Mouse (Mus musculus) limb, embryonic 13.5 days (tissue): ENCODE results near the gene Phkb. TPM values are rescaled to one million over a fixed set of nuclear protein-coding genes. Genes with fewer than 3 reads are reported as not detected.
A peak's percentile ranks its signal among the peaks of the same experiment; 100 is the strongest.

ENCODE experiments used
- ATAC-seq: fragments of 200-750 bp; cut with Nextera tagmentation; 2 replicates; pipeline ENCODE4 v1.8.0; 2017; ENCODE audit warnings: low read depth, moderate number of reproducible peaks, moderate TSS enrichment; ENCODE audit not compliant: low FRiP score
- H3K27ac ChIP-seq: fragments of 300-500 bp; sonication (generic); 2 replicates; pipeline ENCODE4 v1.5.1; 2015; ENCODE audit warnings: inconsistent platforms, mild to moderate bottlenecking, moderate library complexity
- H3K27me3 ChIP-seq: fragments of 300-500 bp; sonication (generic); 2 replicates; pipeline ENCODE4 v1.6.1; 2015; ENCODE audit warnings: mild to moderate bottlenecking, inconsistent platforms
- H3K36me3 ChIP-seq: fragments of 300-500 bp; sonication (generic); 2 replicates; pipeline ENCODE4 v1.6.1; 2015; ENCODE audit warnings: inconsistent platforms, mild to moderate bottlenecking, moderate library complexity
- H3K4me1 ChIP-seq: fragments of 300-500 bp; sonication (generic); 2 replicates; pipeline ENCODE4 v1.6.1; 2015; ENCODE audit warnings: inconsistent platforms
- H3K4me2 ChIP-seq: fragments of 300-500 bp; sonication (generic); replicated peaks from 2 replicates; pipeline ENCODE4 v1.6.1; 2015; ENCODE audit warnings: inconsistent platforms, mild to moderate bottlenecking, moderate library complexity
- H3K4me3 ChIP-seq: fragments of 300-500 bp; sonication (generic); 2 replicates; pipeline ENCODE4 v1.5.1; 2015; ENCODE audit warnings: moderate library complexity, mild to moderate bottlenecking, inconsistent platforms
- H3K9ac ChIP-seq: fragments of 300-500 bp; sonication (generic); 2 replicates; pipeline ENCODE4 v1.6.1; 2015; ENCODE audit warnings: mild to moderate bottlenecking, inconsistent platforms
- H3K9me3 ChIP-seq: fragments of 300-500 bp; sonication (generic); 2 replicates; pipeline ENCODE4 v1.6.1; 2016; ENCODE audit warnings: inconsistent platforms
- WGBS: fragments of 180-500 bp; shearing (Covaris S2); methylation state at CpG from one replicate; pipeline ENCODE4 v1.1.7; 2015; 5-methylcytosine and 5-hydroxymethylcytosine counted together
- polyA plus RNA-seq: library from polyadenylated mRNA; unstranded; fragments of >200 nt; fragmentation: Nextera tagmentation; extraction: Ambion mirVana; gene quantifications from 2 replicates; pipeline ENCODE4 v1.2.1, GENCODE M21; 2015

Gene Phkb
- polyA plus RNA-seq, 1 experiment from 2014 or later, result 60.0 TPM

DNA sequence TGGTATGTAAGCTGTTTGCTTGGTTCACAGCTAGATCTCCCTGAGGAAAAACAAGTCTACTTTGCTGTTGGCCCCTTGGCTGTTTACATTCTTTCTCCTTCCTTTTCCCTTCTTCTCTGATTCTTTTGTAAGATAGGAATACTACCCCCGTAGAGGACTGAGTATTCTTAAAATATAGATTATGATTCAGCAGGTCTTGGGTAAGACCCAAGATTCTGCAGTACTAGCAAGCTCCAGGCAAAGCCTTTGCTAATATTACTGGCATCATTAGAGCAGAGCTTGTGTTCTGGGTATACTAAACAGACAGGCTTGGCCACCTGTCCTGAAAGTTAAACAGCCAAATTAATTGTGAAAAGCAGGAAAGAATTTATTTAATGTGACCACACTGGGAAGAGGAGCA, 21.6 kb downstream of the Phkb start:
- no peak overlapping the region for H3K27ac ChIP-seq
- no peak overlapping the region for H3K9ac ChIP-seq
- ATAC-seq, result no peak
- 70% methylated on average over 1 of the region's 1 CpGs for WGBS
- no peak overlapping the region for H3K4me3 ChIP-seq
- no peak overlapping the region for H3K4me2 ChIP-seq
- no peaks in the 10 kb centered on the region for H3K9me3 ChIP-seq
- H3K27me3 ChIP-seq, result no peaks in the 10 kb centered on the region
- H3K36me3 ChIP-seq, result no peaks in the 10 kb centered on the region
- H3K4me1 ChIP-seq, result no peaks in the 10 kb centered on the region

DNA sequence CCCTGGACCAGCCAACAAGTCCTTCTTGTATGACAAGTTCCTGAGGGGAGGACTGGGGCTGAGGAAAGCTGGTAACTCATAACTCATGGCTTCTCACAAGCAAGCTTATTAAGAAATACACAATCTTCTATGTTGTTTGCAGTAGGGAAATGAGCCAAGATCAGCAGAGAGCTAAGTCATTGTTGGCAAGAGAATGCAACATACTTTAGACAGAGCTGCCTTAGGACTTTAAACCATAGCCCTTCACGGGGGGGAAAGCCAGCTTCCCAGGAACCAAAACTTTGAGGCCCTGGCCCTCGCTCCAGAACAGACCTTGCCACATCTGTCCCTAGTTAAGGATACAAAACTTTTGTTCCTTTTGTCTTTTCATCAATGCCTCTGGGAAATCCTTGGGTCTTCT, 30.9 kb downstream of the Phkb start:
- ATAC-seq, result 0 out of 2 replicates have a peak, but pooled peaks have one; percentile 44
- Histone ChIP-seq H3K9ac (no peak overlapping the region), H3K27ac (peak overlapping the region; percentile 11; the same call in 1 of the 2 replicates), H3K4me2 (no peak overlapping the region), H3K9me3 (no peaks in the 10 kb centered on the region), H3K4me3 (no peak overlapping the region), H3K36me3 (no peaks in the 10 kb centered on the region), H3K4me1 (peaks cover 8% of the 10 kb centered on the region), H3K27me3 (no peaks in the 10 kb centered on the region)
- 46% methylated on average over 2 of the region's 2 CpGs for whole genome bisulfite sequencing

DNA sequence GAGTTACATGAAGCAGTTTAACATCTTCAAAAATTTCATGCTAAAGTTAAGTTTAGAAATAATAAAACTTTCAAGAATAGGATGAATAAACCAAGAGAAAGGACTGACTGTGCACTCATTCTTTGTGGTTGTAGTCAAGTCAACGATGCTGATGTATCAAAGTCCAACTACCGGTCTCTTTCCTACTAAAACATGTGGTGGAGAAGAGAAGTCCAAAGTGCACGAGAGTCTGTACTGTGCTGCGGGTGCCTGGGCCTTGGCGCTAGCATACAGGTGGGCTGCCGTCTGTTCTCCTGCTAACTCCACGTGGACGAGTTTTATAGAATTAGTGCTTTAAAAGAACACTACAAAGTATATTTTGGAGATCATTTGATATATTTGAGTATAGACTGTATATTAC, 37.2 kb downstream of the Phkb start:
- no peaks in the 10 kb centered on the region for H3K4me1 ChIP-seq
- H3K9me3 ChIP-seq, result no peaks in the 10 kb centered on the region
- H3K4me3 ChIP-seq, result no peak overlapping the region
- no peak overlapping the region for H3K9ac ChIP-seq
- no peaks in the 10 kb centered on the region for H3K27me3 ChIP-seq
- peaks cover 30% of the 10 kb centered on the region for H3K36me3 ChIP-seq
- H3K27ac ChIP-seq, result no peak overlapping the region
- no peak for ATAC-seq
- no peak overlapping the region for H3K4me2 ChIP-seq
- 93% methylated on average over 8 of the region's 8 CpGs for WGBS

GRCm38 (mm10) chr8:85879624-85880023, 38.9 kb downstream of the Phkb start:
- WGBS, result 94% methylated on average over 7 of the region's 7 CpGs
- Histone ChIP-seq H3K9me3 (no peaks in the 10 kb centered on the region), H3K4me1 (no peaks in the 10 kb centered on the region), H3K4me3 (no peak overlapping the region), H3K9ac (no peak overlapping the region), H3K36me3 (peaks cover 35% of the 10 kb centered on the region), H3K4me2 (no peak overlapping the region), H3K27me3 (no peaks in the 10 kb centered on the region), H3K27ac (no peak overlapping the region)
- no peak for ATAC-seq

GRCm38 (mm10) chr8:85884811-85885210, 44.1 kb downstream of the Phkb start:
- Histone ChIP-seq H3K9ac (no peak overlapping the region), H3K4me2 (no peak overlapping the region), H3K4me3 (no peak overlapping the region), H3K27me3 (no peaks in the 10 kb centered on the region), H3K4me1 (no peaks in the 10 kb centered on the region), H3K36me3 (peaks cover 35% of the 10 kb centered on the region), H3K27ac (no peak overlapping the region), H3K9me3 (no peaks in the 10 kb centered on the region)
- 95% methylated on average over 3 of the region's 3 CpGs for WGBS
- no peak for ATAC-seq

DNA sequence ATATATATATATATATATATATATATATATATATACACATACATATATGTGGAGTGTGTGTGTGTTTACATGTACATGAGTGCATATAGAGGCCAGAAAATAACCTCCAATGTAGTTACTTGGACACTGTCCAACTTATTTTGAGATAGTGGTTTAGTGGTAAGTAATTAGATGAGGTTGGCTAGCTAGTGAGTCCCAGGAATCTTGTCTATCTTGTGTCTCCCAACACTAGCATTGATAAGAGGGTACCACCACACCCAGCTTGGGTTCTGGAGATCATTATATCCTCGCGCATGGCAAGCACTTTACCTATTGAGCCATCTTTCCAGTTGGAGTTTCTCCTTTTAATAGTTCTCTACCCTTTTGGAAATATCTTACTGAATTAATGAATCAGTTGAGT, 56.9 kb downstream of the Phkb start:
- Histone ChIP-seq H3K4me3 (no peak overlapping the region), H3K4me1 (no peaks in the 10 kb centered on the region), H3K9me3 (no peaks in the 10 kb centered on the region), H3K36me3 (peaks cover 12% of the 10 kb centered on the region), H3K27ac (no peak overlapping the region), H3K27me3 (no peaks in the 10 kb centered on the region), H3K4me2 (no peak overlapping the region), H3K9ac (no peak overlapping the region)
- 94% methylated on average over 2 of the region's 2 CpGs for WGBS
- no peak for ATAC-seq

DNA sequence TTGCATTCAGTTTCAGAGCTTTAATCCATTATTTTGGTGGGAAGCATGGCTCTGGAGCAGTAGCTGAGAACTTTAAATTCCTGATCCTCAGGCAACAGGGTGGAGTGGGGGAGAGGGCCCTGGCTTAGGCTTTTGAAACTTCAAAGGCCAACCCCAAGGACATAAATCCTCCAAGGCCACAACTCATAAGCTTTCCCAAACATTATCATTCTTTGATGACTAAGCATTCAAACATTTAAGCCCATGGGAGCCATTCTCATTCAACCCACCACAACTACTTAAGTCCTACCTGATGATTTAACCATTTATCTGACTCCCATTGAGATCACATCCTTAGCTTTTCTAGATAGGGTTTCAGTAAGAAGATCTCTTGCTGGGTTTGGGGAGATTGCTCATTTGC, 84.2 kb downstream of the Phkb start:
- H3K9me3 ChIP-seq, result no peaks in the 10 kb centered on the region

GRCm38 (mm10) chr8:85925574-85925973, 84.8 kb downstream of the Phkb start:
- Histone ChIP-seq H3K4me1 (no peaks in the 10 kb centered on the region), H3K4me2 (no peak overlapping the region), H3K4me3 (no peak overlapping the region), H3K36me3 (0 out of 2 replicates have a peak, but pooled peaks cover 3% of the 10 kb centered on the region), H3K9me3 (no peaks in the 10 kb centered on the region), H3K9ac (no peak overlapping the region), H3K27ac (no peak overlapping the region), H3K27me3 (no peaks in the 10 kb centered on the region)
- WGBS, result 97% methylated on average over 1 of the region's 1 CpGs
- no peak for ATAC-seq

More for the DNA sequence above, 84.2 kb downstream of the Phkb start:
- ATAC-seq, result no peak
- Histone ChIP-seq H3K9ac (no peak overlapping the region), H3K27me3 (no peaks in the 10 kb centered on the region), H3K27ac (no peak overlapping the region), H3K4me2 (no peak overlapping the region), H3K4me3 (no peak overlapping the region), H3K4me1 (no peaks in the 10 kb centered on the region), H3K36me3 (0 out of 2 replicates have a peak, but pooled peaks cover 3% of the 10 kb centered on the region)

GRCm38 (mm10) chr8:85926107-85926506, 85.3 kb downstream of the Phkb start:
- H3K4me3 ChIP-seq, result no peak overlapping the region
- no peaks in the 10 kb centered on the region for H3K4me1 ChIP-seq
- no peaks in the 10 kb centered on the region for H3K9me3 ChIP-seq
- H3K36me3 ChIP-seq, result 0 out of 2 replicates have a peak, but pooled peaks cover 3% of the 10 kb centered on the region
- H3K27me3 ChIP-seq, result no peaks in the 10 kb centered on the region
- H3K9ac ChIP-seq, result no peak overlapping the region
- no peak for ATAC-seq
- H3K4me2 ChIP-seq, result no peak overlapping the region
- H3K27ac ChIP-seq, result no peak overlapping the region
- WGBS, result 78% methylated on average over 3 of the region's 3 CpGs

- Histone ChIP-seq H3K36me3 (peaks cover 17% of the 10 kb centered on the region), H3K4me3 (no peak overlapping the region), H3K9me3 (no peaks in the 10 kb centered on the region), H3K4me1 (no peaks in the 10 kb centered on the region), H3K4me2 (no peak overlapping the region), H3K27ac (no peak overlapping the region), H3K27me3 (no peaks in the 10 kb centered on the region), H3K9ac (no peak overlapping the region)
- WGBS, result 91% methylated on average over 5 of the region's 5 CpGs
- no peak for ATAC-seq
Observed at GRCm38 (mm10) chr8:85936148-85936547, 95.4 kb downstream of the Phkb start.

GRCm38 (mm10) chr8:85937343-85937742, 96.6 kb downstream of the Phkb start:
- no peak overlapping the region for H3K4me2 ChIP-seq
- H3K27me3 ChIP-seq, result no peaks in the 10 kb centered on the region
- no peak overlapping the region for H3K27ac ChIP-seq
- H3K4me1 ChIP-seq, result no peaks in the 10 kb centered on the region
- H3K36me3 ChIP-seq, result peaks cover 24% of the 10 kb centered on the region
- 84% methylated on average over 7 of the region's 7 CpGs for WGBS
- H3K9ac ChIP-seq, result no peak overlapping the region
- ATAC-seq, result no peak
- H3K9me3 ChIP-seq, result no peaks in the 10 kb centered on the region
- no peak overlapping the region for H3K4me3 ChIP-seq

GRCm38 (mm10) chr8:85944820-85945219, 104.1 kb downstream of the Phkb start:
- Histone ChIP-seq H3K27ac (no peak overlapping the region), H3K9me3 (no peaks in the 10 kb centered on the region), H3K4me2 (no peak overlapping the region), H3K4me3 (no peak overlapping the region), H3K36me3 (peaks cover 34% of the 10 kb centered on the region), H3K9ac (no peak overlapping the region), H3K27me3 (no peaks in the 10 kb centered on the region), H3K4me1 (no peaks in the 10 kb centered on the region)
- 95% methylated on average over 5 of the region's 5 CpGs for WGBS
- no peak for ATAC-seq

- Histone ChIP-seq H3K27me3 (no peaks in the 10 kb centered on the region), H3K9ac (no peak overlapping the region), H3K9me3 (no peaks in the 10 kb centered on the region), H3K4me3 (no peak overlapping the region), H3K27ac (no peak overlapping the region), H3K4me2 (no peak overlapping the region), H3K36me3 (peaks cover 21% of the 10 kb centered on the region), H3K4me1 (no peaks in the 10 kb centered on the region)
- ATAC-seq, result no peak
- WGBS, result 89% methylated on average over 2 of the region's 2 CpGs
Observed at GRCm38 (mm10) chr8:85958391-85958790, 117.6 kb downstream of the Phkb start.
